Mouse (Mus musculus): ENCODE data around the gene Kcng3. TPM values are rescaled to one million over a fixed set of nuclear protein-coding genes. Genes with fewer than 3 reads are reported as not detected.

Gene Kcng3
- total RNA-seq, 2 experiments from 2014 or later: 8.1 to 8.2 TPM

- intact Hi-C loops (cut with DNase I): loop anchor here (2.0 to 5.0 kb wide), 2 partner anchors 218 to 361 kb away; no protein-coding TSS in a partner anchor
- DNase-seq (ENCODE audit: low spot score in 2 of 2): peak; percentile 74
Observed at GRCm38 (mm10) chr17:83632653-83633570, 1.2 kb upstream of the Kcng3 start.

- intact Hi-C loops (cut with DNase I): loop anchor here (5.0 kb wide), 1 partner anchor 359 kb away; no protein-coding TSS in a partner anchor
- peak; percentile 41 to 45 for DNase-seq (ENCODE audit: low spot score in 2 of 2)
Observed at GRCm38 (mm10) chr17:83630787-83631678, 662 bp downstream of the Kcng3 start.

- DNase-seq (ENCODE audit: low spot score in 2 of 2): no peak
- intact Hi-C loops (cut with DNase I): no loop called here
Observed at GRCm38 (mm10) chr17:83613907-83614306, 17.8 kb downstream of the Kcng3 start.

GRCm38 (mm10) chr17:83609532-83609931, 22.2 kb downstream of the Kcng3 start:
- intact Hi-C loops (cut with DNase I): no loop called here

GRCm38 (mm10) chr17:83600976-83601375, 30.7 kb downstream of the Kcng3 start:
- no peak for DNase-seq (ENCODE audit: low spot score in 2 of 2)
- intact Hi-C loops (cut with DNase I): no loop called here

More at GRCm38 (mm10) chr17:83609532-83609931, 22.2 kb downstream of the Kcng3 start:
- DNase-seq (ENCODE audit: low spot score in 2 of 2): no peak

GRCm38 (mm10) chr17:83595966-83596365, 35.7 kb downstream of the Kcng3 start:
- DNase-seq (ENCODE audit: low spot score in 2 of 2): no peak
- intact Hi-C loops (cut with DNase I): no loop called here

- intact Hi-C loops (cut with DNase I): no loop called here
- no peak for DNase-seq (ENCODE audit: low spot score in 2 of 2)
Observed at GRCm38 (mm10) chr17:83594526-83594925, 37.2 kb downstream of the Kcng3 start.

- intact Hi-C loops (cut with DNase I): no loop called here
- DNase-seq (ENCODE audit: low spot score in 2 of 2): no peak
Observed at GRCm38 (mm10) chr17:83593396-83593795, 38.3 kb downstream of the Kcng3 start.

GRCm38 (mm10) chr17:83588663-83589341, 42.9 kb downstream of the Kcng3 start:
- DNase-seq (ENCODE audit: low spot score in 2 of 2): no peak
- intact Hi-C loops (cut with DNase I): no loop called here

- peak; percentile 62 to 83 for DNase-seq (ENCODE audit: low spot score in 2 of 2)
- intact Hi-C loops (cut with DNase I): no loop called here
Observed at GRCm38 (mm10) chr17:83587731-83588130, 44.0 kb downstream of the Kcng3 start.

GRCm38 (mm10) chr17:83582585-83582984, 49.1 kb downstream of the Kcng3 start:
- intact Hi-C loops (cut with DNase I): no loop called here
- no peak for DNase-seq (ENCODE audit: low spot score in 2 of 2)

GRCm38 (mm10) chr17:83580734-83581133, 51.0 kb downstream of the Kcng3 start:
- intact Hi-C loops (cut with DNase I): no loop called here
- DNase-seq (ENCODE audit: low spot score in 2 of 2): no peak

GRCm38 (mm10) chr17:83576810-83577371, 54.8 kb downstream of the Kcng3 start:
- DNase-seq (ENCODE audit: low spot score in 2 of 2): no peak
- intact Hi-C loops (cut with DNase I): no loop called here

- DNase-seq (ENCODE audit: low spot score in 2 of 2): no peak
- intact Hi-C loops (cut with DNase I): no loop called here
Observed at GRCm38 (mm10) chr17:83574615-83575014, 57.1 kb downstream of the Kcng3 start.

GRCm38 (mm10) chr17:83573128-83573527, 58.6 kb downstream of the Kcng3 start:
- DNase-seq (ENCODE audit: low spot score in 2 of 2): no peak
- intact Hi-C loops (cut with DNase I): no loop called here

- intact Hi-C loops (cut with DNase I): no loop called here
Observed at GRCm38 (mm10) chr17:83572366-83572765, 59.3 kb downstream of the Kcng3 start.

GRCm38 (mm10) chr17:83567375-83567774, 64.3 kb downstream of the Kcng3 start:
- intact Hi-C loops (cut with DNase I): no loop called here
- DNase-seq (ENCODE audit: low spot score in 2 of 2): no peak

More at GRCm38 (mm10) chr17:83572366-83572765, 59.3 kb downstream of the Kcng3 start:
- no peak for DNase-seq (ENCODE audit: low spot score in 2 of 2)

GRCm38 (mm10) chr17:83565506-83565905, 66.2 kb downstream of the Kcng3 start:
- DNase-seq (ENCODE audit: low spot score in 2 of 2): no peak
- intact Hi-C loops (cut with DNase I): no loop called here
